Mouse (Mus musculus) kidney, adult 2 months (tissue): Measurements from ENCODE around the gene Eef1akmt1. TPM values are rescaled to one million over a fixed set of nuclear protein-coding genes. Genes with fewer than 3 reads are reported as not detected.
A peak's percentile ranks its signal among the peaks of the same experiment; 100 is the strongest.

Source experiments
- DNase-seq: peaks from one replicate; pipeline ENCODE4 v3.0.0; 2021
- H3K27ac ChIP-seq: fragments of 200-500 bp; 2 replicates; pipeline ENCODE4 v1.5.1; 2012; ENCODE audit warnings: low read depth, low read length, control low read depth, inconsistent platforms; ENCODE audit not compliant: insufficient read depth
- H3K27me3 ChIP-seq: fragments of 200-500 bp; replicated peaks from 2 replicates; pipeline ENCODE4 v1.6.1; 2012; ENCODE audit warnings: mild to moderate bottlenecking, moderate library complexity, low read length, inconsistent platforms; ENCODE audit not compliant: control insufficient read depth, insufficient read depth
- H3K36me3 ChIP-seq: fragments of 200-500 bp; 2 replicates; pipeline ENCODE4 v1.6.1; 2012; ENCODE audit warnings: mild to moderate bottlenecking, moderate library complexity, low read length, inconsistent platforms; ENCODE audit not compliant: control insufficient read depth, insufficient read depth
- H3K4me1 ChIP-seq: fragments of 200-500 bp; 2 replicates; pipeline ENCODE4 v1.6.1; 2011; ENCODE audit warnings: low read length; ENCODE audit not compliant: control insufficient read depth, insufficient read depth
- H3K4me3 ChIP-seq: fragments of 200-500 bp; 2 replicates; pipeline ENCODE4 v1.5.1; 2011; ENCODE audit warnings: mild to moderate bottlenecking, low read depth, low read length, control low read depth; ENCODE audit not compliant: insufficient read depth
- CTCF ChIP-seq: fragments of 200-500 bp; conservative IDR thresholded peaks from 2 replicates; pipeline ENCODE4 v1.5.1; 2011; ENCODE audit warnings: low read depth, mild to moderate bottlenecking, control low read depth, low read length, moderate library complexity, mixed read lengths; ENCODE audit not compliant: insufficient read depth, insufficient read length
- POLR2A ChIP-seq: fragments of 200-500 bp; IDR thresholded peaks from one replicate; pipeline ENCODE4 v1.6.1; 2011; ENCODE audit warnings: low read depth, low read length, control low read depth
- WGBS: fragments of 180-500 bp; shearing (Covaris S2); methylation state at CpG from one replicate; pipeline ENCODE4 v1.1.7; 2018; 5-methylcytosine and 5-hydroxymethylcytosine counted together
- polyA plus RNA-seq: library from polyadenylated mRNA; depleted of rRNA; stranded (reverse); fragments of >200 nt; gene quantifications from 2 replicates; pipeline ENCODE4 v1.2.3, GENCODE M21; 2012

The Eef1akmt1 gene
- polyA plus RNA-seq, 1 experiment: 24.4 TPM

GRCm38 (mm10) chr14:57611034-57611433 lies 39.6 kb upstream of the Eef1akmt1 start:
- WGBS: 85% methylated on average over 2 of the region's 2 CpGs
- no peaks in the 10 kb centered on the region for H3K27me3 ChIP-seq
- H3K27ac ChIP-seq: no peak overlapping the region
- TF ChIP-seq CTCF (no peak), POLR2A (no peak)
- no peak for DNase-seq
- 0 out of 2 replicates have a peak, but pooled peaks cover 2% of the 10 kb centered on the region for H3K36me3 ChIP-seq
- H3K4me1 ChIP-seq: no peaks in the 10 kb centered on the region; the same call in 1 of the 2 replicates
- no peak overlapping the region for H3K4me3 ChIP-seq

GRCm38 (mm10) chr14:57609816-57610329 lies 38.5 kb upstream of the Eef1akmt1 start:
- 83% methylated on average over 4 of the region's 4 CpGs for WGBS
- Histone ChIP-seq H3K27ac (no peak overlapping the region), H3K4me3 (no peak overlapping the region), H3K27me3 (no peaks in the 10 kb centered on the region), H3K4me1 (no peaks in the 10 kb centered on the region; the same call in 1 of the 2 replicates), H3K36me3 (0 out of 2 replicates have a peak, but pooled peaks cover 2% of the 10 kb centered on the region)
- no peak for DNase-seq
- no peak for TF ChIP-seq POLR2A
- no peak for TF ChIP-seq CTCF

GRCm38 (mm10) chr14:57607500-57607899 lies 36.1 kb upstream of the Eef1akmt1 start:
- H3K27ac ChIP-seq: no peak overlapping the region
- H3K4me1 ChIP-seq: no peaks in the 10 kb centered on the region
- no peak overlapping the region for H3K4me3 ChIP-seq
- WGBS: 9% methylated on average over 1 of the region's 1 CpGs
- no peak for TF ChIP-seq CTCF
- no peak for TF ChIP-seq POLR2A
- no peaks in the 10 kb centered on the region for H3K27me3 ChIP-seq
- peaks cover 4% of the 10 kb centered on the region for H3K36me3 ChIP-seq
- DNase-seq: peak; percentile 93

- 76% methylated on average over 8 of the region's 8 CpGs for WGBS
- Histone ChIP-seq H3K27ac (no peak overlapping the region), H3K4me1 (no peaks in the 10 kb centered on the region), H3K4me3 (no peak overlapping the region), H3K36me3 (peaks cover 6% of the 10 kb centered on the region), H3K27me3 (no peaks in the 10 kb centered on the region)
- DNase-seq: no peak
- TF ChIP-seq POLR2A: no peak
These were observed 35.4 kb upstream of the Eef1akmt1 start for GRCm38 (mm10) chr14:57606663-57607365.

- no peaks in the 10 kb centered on the region; the same call in none of the 2 replicates for H3K36me3 ChIP-seq
- H3K27me3 ChIP-seq: no peaks in the 10 kb centered on the region
- DNase-seq: no peak
- 94% methylated on average over 5 of the region's 5 CpGs for WGBS
- no peaks in the 10 kb centered on the region; the same call in 1 of the 2 replicates for H3K4me1 ChIP-seq
- no peak overlapping the region for H3K27ac ChIP-seq
- no peak overlapping the region for H3K4me3 ChIP-seq
- TF ChIP-seq POLR2A (no peak), CTCF (no peak)
These were observed 21.9 kb upstream of the Eef1akmt1 start for GRCm38 (mm10) chr14:57593279-57593678.

- TF ChIP-seq POLR2A: no peak
- no peak for TF ChIP-seq CTCF
- Histone ChIP-seq H3K27ac (no peak overlapping the region), H3K36me3 (no peaks in the 10 kb centered on the region; the same call in none of the 2 replicates), H3K4me3 (no peak overlapping the region), H3K27me3 (no peaks in the 10 kb centered on the region), H3K4me1 (no peaks in the 10 kb centered on the region; the same call in 1 of the 2 replicates)
- DNase-seq: no peak
- 95% methylated on average over 3 of the region's 3 CpGs for WGBS
These were observed 20.4 kb upstream of the Eef1akmt1 start for GRCm38 (mm10) chr14:57591830-57592229.

- TF ChIP-seq POLR2A (no peak), CTCF (no peak)
- WGBS: 83% methylated on average over 2 of the region's 2 CpGs
These were observed 5.1 kb upstream of the Eef1akmt1 start for GRCm38 (mm10) chr14:57576364-57577060.

More at GRCm38 (mm10) chr14:57576364-57577060, 5.1 kb upstream of the Eef1akmt1 start:
- Histone ChIP-seq H3K27me3 (no peaks in the 10 kb centered on the region), H3K27ac (no peak overlapping the region), H3K4me1 (no peaks in the 10 kb centered on the region), H3K4me3 (no peak overlapping the region), H3K36me3 (no peaks in the 10 kb centered on the region)
- DNase-seq: no peak
